In the genomic region with DNA sequence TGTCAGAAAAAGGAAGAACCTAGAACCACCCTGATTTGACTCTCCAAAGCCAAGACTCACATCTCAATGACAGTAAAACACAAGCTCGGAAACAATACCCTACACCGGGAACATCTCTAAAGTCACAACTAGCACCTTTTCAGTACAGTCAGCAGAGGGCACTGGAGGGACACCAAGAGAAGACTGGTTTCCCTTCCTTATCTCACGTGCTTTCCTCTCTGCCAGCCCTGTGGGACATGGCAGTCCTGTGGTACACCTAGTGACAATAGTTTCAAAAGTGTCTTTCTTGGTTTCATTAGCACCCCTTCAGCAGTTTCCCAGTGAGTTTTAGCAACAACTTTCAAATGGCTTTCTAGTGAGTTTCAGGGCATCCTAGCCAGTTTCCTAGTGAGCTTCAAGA, we compare ENCODE assay signal across 8 mouse cellular contexts.
DNase-seq lines count a peak whose midpoint lies in the region; ATAC-seq and TF ChIP-seq lines count a peak whose summit lies in the region.

No protein-coding gene starts in this region.

- ATAC-seq in limb, embryonic 11.5 days (ENCODE audit: insufficient number of reproducible peaks, low FRiP score, low TSS enrichment, low read depth): no peak
- ATAC-seq in embryonic facial prominence, embryonic 14.5 days (ENCODE audit: low read depth): peak; percentile 57; the same call in 1 of the 2 replicates

- 16% methylated on average over 3 of the region's 3 CpGs for WGBS in limb, embryonic 11.5 days
- 21% methylated on average over 3 of the region's 3 CpGs for WGBS in limb, embryonic 10.5 days
- WGBS in embryonic facial prominence, embryonic 14.5 days: 39% methylated on average over 3 of the region's 3 CpGs
- 0% methylated on average over 3 of the region's 3 CpGs for WGBS in liver, adult 2 months

- H3K4me3 ChIP-seq in limb, embryonic 11.5 days (ENCODE audit: low read depth, low read length): no peak overlapping the region
- no peak overlapping the region for H3K4me3 ChIP-seq in limb, embryonic 10.5 days
- H3K4me3 ChIP-seq in embryonic facial prominence, embryonic 14.5 days (ENCODE audit: low read depth, low read length): no peak overlapping the region
- no peak overlapping the region for H3K4me3 ChIP-seq in liver, adult 2 months (ENCODE audit: insufficient read depth, low read depth, low read length)

- peak; percentile 26 for DNase-seq in limb, embryonic 11.5 days (ENCODE audit: low spot score)
- no peak for DNase-seq in limb, embryonic 10.5 days (ENCODE audit: low spot score)
- peak; percentile 24 to 25 for DNase-seq in adrenal gland, adult 18-20 months (ENCODE audit: low spot score in 2 of 2)
- peak; percentile 65 for DNase-seq in embryonic facial prominence, embryonic 14.5 days (ENCODE audit: low spot score)
- DNase-seq in kidney, adult 8-10 months: peak; percentile 22 to 27
- peak; percentile 71 for DNase-seq in liver, adult 2 months (ENCODE audit: extremely low read depth, low read depth, low spot score)
- peak; percentile 5 for DNase-seq in right cerebral cortex, postnatal 25 days
- no peak for DNase-seq in thymus, postnatal 14 days

- H3K4me2 ChIP-seq in limb, embryonic 11.5 days (ENCODE audit: low read depth, severe bottlenecking): no peak overlapping the region
- no peak overlapping the region for H3K4me2 ChIP-seq in embryonic facial prominence, embryonic 14.5 days (ENCODE audit: low read depth, low read length)

- H3K9me3 ChIP-seq in limb, embryonic 11.5 days (ENCODE audit: control insufficient read depth, low read length): no peaks in the 10 kb centered on the region
- no peaks in the 10 kb centered on the region for H3K9me3 ChIP-seq in limb, embryonic 10.5 days (replicated peaks)
- H3K9me3 ChIP-seq in embryonic facial prominence, embryonic 14.5 days (ENCODE audit: control insufficient read depth, low read length): no peaks in the 10 kb centered on the region

- TF ChIP-seq CTCF in liver, adult 2 months (IDR thresholded peaks at IDR 0.05; ENCODE audit: low read depth, low read length): peak; percentile 35

- no peak overlapping the region for H3K9ac ChIP-seq in limb, embryonic 11.5 days (ENCODE audit: low read length)
- H3K9ac ChIP-seq in embryonic facial prominence, embryonic 14.5 days (ENCODE audit: low read depth, low read length): no peak overlapping the region
- H3K9ac ChIP-seq in liver, adult 2 months (ENCODE audit: low read depth, low read length): no peak overlapping the region

- no peak for TF ChIP-seq POLR2A in liver, adult 2 months (IDR thresholded peaks at IDR 0.05; ENCODE audit: extremely low read depth, insufficient read depth, low read length)

- no peaks in the 10 kb centered on the region for H3K4me1 ChIP-seq in limb, embryonic 11.5 days (ENCODE audit: control insufficient read depth, insufficient read depth, low read length)
- H3K4me1 ChIP-seq in limb, embryonic 10.5 days: no peaks in the 10 kb centered on the region
- H3K4me1 ChIP-seq in embryonic facial prominence, embryonic 14.5 days (ENCODE audit: control insufficient read depth, insufficient read depth, low read length): no peaks in the 10 kb centered on the region
- H3K4me1 ChIP-seq in liver, adult 2 months (ENCODE audit: control insufficient read depth, insufficient read depth, low read length): no peaks in the 10 kb centered on the region; the same call in 1 of the 2 replicates

- H3K27ac ChIP-seq in limb, embryonic 11.5 days (replicated peaks; ENCODE audit: low read depth, low read length): no peak overlapping the region
- H3K27ac ChIP-seq in limb, embryonic 10.5 days: no peak overlapping the region
- H3K27ac ChIP-seq in embryonic facial prominence, embryonic 14.5 days (replicated peaks; ENCODE audit: low read depth, low read length): no peak overlapping the region
- H3K27ac ChIP-seq in liver, adult 2 months (replicated peaks; ENCODE audit: insufficient read depth, low read depth, low read length): no peak overlapping the region

- no peaks in the 10 kb centered on the region for H3K27me3 ChIP-seq in limb, embryonic 11.5 days (ENCODE audit: control insufficient read depth, insufficient read depth, low read length)
- peaks cover 90% of the 10 kb centered on the region for H3K27me3 ChIP-seq in limb, embryonic 10.5 days (ENCODE audit: low read depth, poor library complexity, severe bottlenecking)
- H3K27me3 ChIP-seq in embryonic facial prominence, embryonic 14.5 days (replicated peaks; ENCODE audit: control insufficient read depth, insufficient read depth, low read length): peaks cover 6% of the 10 kb centered on the region
- H3K27me3 ChIP-seq in liver, adult 2 months (ENCODE audit: control insufficient read depth, insufficient read depth, low read length): no peaks in the 10 kb centered on the region

- H3K79me2 ChIP-seq in liver, adult 2 months (ENCODE audit: control insufficient read depth, insufficient read depth, low read length): peaks cover 8% of the 10 kb centered on the region; the same call in 1 of the 2 replicates

- no peaks in the 10 kb centered on the region for H3K36me3 ChIP-seq in limb, embryonic 11.5 days (ENCODE audit: control insufficient read depth, insufficient read depth, low read length)
- no peaks in the 10 kb centered on the region for H3K36me3 ChIP-seq in limb, embryonic 10.5 days
- H3K36me3 ChIP-seq in embryonic facial prominence, embryonic 14.5 days (ENCODE audit: control insufficient read depth, insufficient read depth, low read length): no peaks in the 10 kb centered on the region
- H3K36me3 ChIP-seq in liver, adult 2 months (ENCODE audit: control insufficient read depth, insufficient read depth, low read length): no peaks in the 10 kb centered on the region

Comparison
In these comparisons a context has a peak if more than half of its experiments do, and no peak if none do; other contexts are left out.
1. DNase-seq: peak in limb, embryonic 11.5 days (single experiment), adrenal gland, adult 18-20 months (2 of 2), embryonic facial prominence, embryonic 14.5 days (single experiment), kidney, adult 8-10 months (2 of 2), liver, adult 2 months (single experiment) and right cerebral cortex, postnatal 25 days (single experiment); none in limb, embryonic 10.5 days (single experiment) and thymus, postnatal 14 days (single experiment).